Mouse (Mus musculus) WW6 (cell line): ENCODE data around the gene Lekr1.

Experiments
- DNase-seq: peaks from one replicate; pipeline ENCODE4 v3.0.0-alpha.2; 2013; ENCODE audit warnings: low read depth, low spot score

Lekr1 gene

GRCm38 (mm10) chr3:65873093-65873830 lies 207.2 kb downstream of the Lekr1 start:
- no peak for DNase-seq
